Mouse (Mus musculus): ENCODE measurements around the gene Tgfb1.
A peak's percentile ranks its signal among the peaks of the same experiment; 100 is the strongest.
"Not testable (repeated sequence)": the region's sequence is repeated elsewhere in the genome, so short reads cannot be mapped to it uniquely, and the experiment has no call there.

The Tgfb1 gene

DNA sequence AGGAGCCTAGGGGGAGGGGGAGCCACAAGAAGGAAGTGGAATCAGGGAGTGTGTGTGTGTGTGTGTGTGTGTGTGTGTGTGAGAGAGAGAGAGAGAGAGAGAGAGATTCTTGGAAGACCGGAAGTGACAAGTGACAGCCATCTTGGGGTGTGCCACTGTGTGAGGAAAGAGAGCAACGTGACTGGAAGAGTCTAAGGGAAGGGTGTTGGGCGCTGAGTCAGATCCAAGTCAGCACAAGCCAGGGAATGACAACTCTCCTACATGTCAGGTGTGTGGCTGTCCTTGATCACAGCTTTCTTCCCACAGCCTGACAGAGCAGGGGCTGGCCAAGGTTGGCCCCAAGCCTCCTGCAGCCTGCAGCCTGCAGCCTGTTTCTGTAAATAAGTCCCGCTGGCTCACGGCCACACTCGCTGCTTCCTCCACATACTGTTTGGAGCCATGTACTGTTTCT is 19.0 kb downstream of the Tgfb1 start:
- DNase-seq (ENCODE audit: low read depth, low spot score), result peak; percentile 80

DNA sequence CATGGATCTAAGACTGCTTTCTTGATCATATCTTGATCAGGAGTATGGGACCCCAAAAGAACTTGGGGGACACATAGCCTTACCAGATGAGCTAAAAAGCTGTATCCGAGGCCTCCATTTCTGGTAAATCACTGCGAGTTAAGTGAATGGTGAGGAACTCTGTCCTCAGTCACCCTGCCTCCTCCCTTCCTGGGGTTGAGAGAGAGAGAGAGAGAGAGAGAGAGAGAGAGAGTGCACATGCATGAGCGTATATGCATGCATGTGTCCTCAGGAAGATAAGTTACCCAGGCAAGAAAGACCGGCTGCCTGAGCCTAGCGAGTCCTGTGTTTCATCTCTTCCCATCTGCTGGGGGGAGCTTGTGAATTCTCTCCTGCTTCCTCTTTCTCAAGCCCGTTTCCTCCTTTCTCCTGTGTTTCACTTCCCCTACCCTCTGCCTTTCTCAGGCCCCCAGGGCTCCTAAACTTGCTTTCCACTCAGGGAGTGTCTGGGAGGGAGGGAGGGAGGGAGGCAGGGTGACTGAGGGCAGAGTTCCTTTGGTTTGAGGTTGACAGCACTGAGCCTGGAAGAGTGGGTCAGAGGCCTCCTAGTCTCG is 19.9 kb downstream of the Tgfb1 start:
- peak; percentile 52 for DNase-seq (ENCODE audit: low read depth, low spot score)

DNA sequence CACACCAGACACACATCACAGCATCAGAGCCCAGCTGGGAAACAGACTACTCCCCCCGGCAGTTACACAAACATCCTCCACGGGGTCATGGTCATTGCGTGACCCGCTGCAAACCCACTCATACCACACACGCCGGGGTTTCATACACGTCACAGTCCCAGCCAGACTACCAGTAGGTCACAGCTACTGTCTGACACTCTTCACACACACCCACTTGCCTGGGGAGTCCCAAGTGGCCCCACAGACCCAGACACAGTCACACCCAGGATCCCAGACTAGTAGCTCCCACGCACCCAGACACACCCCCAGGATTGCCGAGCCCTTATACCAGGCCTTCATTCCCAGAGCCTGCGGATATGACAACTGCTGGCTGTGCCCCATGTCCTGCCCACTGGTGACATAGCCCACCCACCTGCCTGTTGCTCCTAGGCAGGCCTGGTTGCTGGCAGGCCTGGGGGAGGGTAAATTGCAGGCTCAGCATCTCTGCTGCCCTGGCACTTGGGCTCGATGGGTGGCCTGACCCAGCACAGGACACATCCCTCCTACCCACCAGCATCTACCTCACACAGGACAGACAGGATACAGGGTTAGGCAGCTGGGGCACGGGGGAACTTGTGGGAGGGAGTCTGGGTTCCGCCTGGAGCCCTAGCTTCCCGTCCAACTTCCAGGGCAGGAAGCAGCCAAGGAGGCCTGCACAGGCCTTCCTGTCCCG is 20.9 kb downstream of the Tgfb1 start:
- peak; percentile 35 for DNase-seq (ENCODE audit: low read depth, low spot score)

DNA sequence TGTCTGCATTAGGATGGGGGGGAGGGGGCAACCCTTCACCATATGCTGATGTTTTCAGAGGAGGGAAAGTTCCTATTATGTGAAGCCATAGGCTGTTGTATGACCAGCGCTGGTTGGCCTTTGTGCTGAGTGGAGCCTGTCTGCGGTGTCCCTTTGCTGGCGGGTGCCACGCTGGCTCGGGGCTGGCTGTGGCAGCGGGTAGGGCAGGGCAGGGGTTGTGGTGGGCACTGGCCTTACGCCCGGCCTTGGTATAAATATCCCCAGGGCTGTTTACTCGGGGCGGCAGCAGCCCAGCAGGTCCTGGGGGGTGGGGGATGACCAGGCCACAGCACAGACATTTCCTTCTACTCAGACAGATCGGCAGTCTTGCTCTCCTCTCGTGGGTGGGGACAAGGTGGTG is 23.2 kb downstream of the Tgfb1 start:
- no peak for DNase-seq (ENCODE audit: low read depth, low spot score)

DNA sequence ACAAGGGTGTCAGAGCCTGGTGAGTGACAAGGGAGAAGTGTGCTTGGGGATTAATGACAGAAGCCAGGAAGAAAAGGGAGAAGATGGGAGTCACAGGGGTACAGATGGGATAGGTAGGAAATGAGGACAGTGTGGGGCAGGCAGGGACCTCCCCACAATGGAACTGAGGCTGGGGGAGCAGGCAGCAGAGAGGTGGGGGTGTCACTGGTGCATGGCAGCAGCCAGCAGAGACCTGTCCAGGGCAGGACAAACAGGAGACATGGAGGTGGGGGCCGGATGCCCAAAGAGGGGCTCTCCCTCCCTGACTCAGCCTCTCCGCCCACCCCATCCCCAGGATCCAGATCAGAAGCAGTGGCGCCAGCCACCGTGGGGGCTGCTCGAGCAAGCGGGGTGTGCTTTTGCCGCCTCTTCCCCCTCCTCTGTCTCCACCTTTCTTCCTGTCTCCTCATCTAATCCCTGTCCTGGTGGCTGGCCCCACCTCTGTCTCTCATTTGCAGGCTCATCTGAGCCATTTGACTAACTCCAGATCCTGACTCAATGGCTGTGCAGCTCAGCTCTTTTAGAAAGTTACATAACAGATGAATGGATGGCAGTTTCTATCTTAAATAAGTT is 23.8 kb downstream of the Tgfb1 start:
- peak; percentile 77 for DNase-seq (ENCODE audit: low read depth, low spot score)

DNA sequence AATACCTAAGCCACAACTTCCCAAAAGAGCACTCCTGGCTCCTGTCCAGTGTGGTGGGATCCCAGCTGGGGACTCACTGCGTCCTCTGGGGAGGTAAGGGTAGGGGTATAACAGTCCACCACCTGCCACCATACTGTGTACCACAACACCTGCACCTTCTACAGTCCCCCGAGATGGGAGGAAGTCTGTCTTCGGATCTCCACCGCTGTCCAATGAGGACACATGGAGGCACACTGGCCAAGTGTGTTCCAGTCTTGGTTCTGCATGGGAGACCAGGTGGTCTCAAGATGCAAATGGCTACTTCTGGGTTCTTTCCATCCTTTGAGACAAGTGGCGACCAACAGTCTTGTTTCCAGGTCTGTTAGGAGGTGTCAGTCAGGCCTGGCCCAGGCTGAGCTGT is 24.4 kb downstream of the Tgfb1 start:
- no peak for DNase-seq (ENCODE audit: low read depth, low spot score)

DNA sequence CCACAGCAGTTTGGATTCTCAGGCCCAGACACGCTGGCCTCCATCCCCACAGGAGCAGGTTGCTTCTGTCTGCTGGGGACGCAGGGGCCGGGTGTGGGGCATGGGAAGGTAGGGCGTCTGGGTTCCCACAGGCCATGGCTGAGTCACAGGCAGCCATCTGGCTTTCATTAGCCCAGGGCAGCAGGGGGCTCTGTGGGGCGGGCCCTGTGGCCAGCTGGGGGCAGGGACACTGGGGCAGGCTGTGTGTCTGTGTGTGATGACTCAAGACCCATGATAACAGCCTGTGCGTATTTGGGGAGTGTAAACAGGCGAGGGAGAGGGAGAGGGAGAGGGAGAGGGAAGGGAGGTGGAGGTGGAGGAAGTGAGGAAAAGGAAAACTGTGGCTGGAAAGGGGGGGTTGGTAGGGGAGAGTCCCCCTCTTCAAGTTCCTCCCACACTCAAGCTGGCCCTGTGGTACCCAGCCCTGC is 25.0 kb downstream of the Tgfb1 start:
- DNase-seq (ENCODE audit: low read depth, low spot score), result peak; percentile 82

DNA sequence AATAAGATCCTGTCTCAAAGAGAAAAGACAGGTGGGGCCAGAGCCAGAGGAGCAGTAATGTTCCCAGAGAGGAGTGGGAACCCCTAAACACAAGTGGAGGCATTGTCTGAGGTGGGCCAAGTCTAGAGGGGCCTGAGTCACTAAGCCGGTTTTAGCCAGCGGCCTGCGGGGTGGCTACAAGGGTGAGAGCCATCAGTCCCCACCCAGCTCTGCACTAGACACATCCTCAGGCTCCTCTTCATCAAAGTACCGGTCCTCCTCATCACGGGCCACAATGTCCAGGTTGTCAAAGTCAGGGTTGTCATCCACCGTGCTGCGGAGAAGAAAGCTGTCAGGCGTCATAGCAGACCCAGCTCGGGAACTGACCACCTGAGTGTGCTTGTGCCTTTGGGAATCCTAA is 26.0 kb downstream of the Tgfb1 start:
- no peak for DNase-seq (ENCODE audit: low read depth, low spot score)

DNA sequence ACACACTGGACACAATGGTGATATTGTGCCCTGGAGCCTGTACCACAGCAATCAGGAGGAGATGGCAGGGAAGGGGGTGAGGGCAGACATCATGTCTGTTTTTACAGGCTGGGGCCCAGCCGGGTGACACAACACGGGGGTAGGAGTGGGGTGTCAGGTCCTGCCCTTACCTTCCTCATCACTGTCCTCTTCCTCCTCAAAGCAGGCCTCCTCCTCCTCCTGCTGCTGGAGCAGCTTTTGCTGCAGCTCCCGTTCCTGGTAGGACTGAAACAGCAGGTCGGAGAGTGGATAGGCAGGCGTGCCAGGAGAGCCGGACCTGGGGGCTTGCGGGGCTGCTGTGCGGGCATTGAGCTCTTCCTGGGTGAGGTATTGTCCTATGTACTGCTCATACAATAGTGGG is 27.8 kb downstream of the Tgfb1 start:
- no peak for DNase-seq (ENCODE audit: low read depth, low spot score)

DNA sequence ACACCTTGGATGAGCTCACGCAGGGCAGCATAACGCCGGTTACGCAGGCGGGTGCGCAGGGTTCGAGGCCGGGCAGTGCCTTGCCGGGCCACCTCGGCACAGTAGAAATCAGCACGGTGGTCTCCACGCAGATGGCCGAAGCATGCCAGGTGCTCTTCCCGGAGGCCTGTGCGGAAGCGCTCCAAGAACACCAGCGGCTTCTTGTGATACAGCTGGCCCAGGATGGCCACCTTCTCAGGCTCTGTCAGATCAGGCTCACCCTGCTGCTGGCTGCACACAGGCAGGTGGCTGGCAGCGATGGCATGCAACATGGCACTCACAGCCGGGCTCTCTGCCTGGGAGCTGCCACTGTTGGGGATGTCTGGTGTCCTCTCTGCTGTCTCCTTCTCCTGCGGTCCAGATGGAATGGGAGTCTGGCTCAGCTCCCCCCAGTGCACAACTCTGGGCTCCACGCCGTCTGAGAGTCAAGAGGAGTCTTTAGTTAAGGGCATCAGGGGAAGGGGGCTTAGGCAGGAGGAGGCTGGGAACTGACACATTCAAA is 29.0 kb downstream of the Tgfb1 start:
- no peak for DNase-seq (ENCODE audit: low read depth, low spot score)

DNA sequence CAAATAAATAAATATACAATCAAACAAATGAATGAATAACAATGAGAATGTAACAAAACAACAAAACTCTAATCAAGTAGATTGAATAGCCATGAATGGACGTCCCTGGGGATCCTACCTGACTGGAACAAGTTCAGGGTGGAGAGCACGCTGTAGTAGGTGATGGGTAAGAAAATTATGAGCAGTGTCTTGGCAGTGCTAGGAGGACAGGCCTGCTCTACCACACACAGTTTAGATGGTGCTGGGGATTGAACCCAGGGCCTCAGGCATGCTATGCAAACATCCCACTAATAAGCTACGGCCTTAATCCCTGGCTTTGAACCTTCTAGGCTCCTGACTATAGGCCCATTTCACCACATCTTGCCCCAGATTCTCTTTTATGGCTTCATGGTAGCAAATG is 30.7 kb downstream of the Tgfb1 start:
- no peak for DNase-seq (ENCODE audit: low read depth, low spot score)

DNA sequence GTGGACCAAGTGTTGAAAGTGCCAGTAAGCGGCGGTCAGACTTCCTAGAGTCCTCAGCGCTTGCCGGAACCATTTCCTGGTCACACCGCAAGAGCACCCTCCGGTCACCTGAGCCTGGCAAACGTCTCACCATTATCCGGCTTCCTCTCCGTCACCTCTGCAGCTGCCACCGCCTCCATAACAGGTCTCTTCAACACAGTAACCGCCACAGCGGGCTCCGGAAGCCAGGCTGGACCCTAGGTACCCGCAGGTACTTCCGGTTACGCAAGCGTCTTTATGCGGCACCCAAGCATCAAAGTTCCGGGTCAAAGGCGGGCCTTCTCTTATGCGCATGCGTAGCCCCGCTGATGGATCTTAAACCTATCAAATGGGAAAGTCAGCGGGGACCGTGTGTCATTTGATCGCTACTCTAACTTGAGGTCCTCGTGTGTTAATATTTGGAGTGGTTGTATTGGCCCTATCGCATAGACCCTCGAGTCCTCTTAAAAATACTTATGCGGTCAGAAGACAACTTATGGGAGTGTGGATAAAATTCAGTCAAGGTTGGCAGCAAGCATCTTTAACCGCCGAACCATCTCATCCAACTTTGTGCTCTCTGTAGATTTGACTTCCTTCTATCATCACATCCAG is 32.1 kb downstream of the Tgfb1 start, which contains the start of gene Ccdc97:
Gene Ccdc97, minus strand, starts transcription at position 301 of the 630 bp plus-strand sequence.
- DNase-seq (ENCODE audit: low read depth, low spot score), result peak; percentile 98

DNA sequence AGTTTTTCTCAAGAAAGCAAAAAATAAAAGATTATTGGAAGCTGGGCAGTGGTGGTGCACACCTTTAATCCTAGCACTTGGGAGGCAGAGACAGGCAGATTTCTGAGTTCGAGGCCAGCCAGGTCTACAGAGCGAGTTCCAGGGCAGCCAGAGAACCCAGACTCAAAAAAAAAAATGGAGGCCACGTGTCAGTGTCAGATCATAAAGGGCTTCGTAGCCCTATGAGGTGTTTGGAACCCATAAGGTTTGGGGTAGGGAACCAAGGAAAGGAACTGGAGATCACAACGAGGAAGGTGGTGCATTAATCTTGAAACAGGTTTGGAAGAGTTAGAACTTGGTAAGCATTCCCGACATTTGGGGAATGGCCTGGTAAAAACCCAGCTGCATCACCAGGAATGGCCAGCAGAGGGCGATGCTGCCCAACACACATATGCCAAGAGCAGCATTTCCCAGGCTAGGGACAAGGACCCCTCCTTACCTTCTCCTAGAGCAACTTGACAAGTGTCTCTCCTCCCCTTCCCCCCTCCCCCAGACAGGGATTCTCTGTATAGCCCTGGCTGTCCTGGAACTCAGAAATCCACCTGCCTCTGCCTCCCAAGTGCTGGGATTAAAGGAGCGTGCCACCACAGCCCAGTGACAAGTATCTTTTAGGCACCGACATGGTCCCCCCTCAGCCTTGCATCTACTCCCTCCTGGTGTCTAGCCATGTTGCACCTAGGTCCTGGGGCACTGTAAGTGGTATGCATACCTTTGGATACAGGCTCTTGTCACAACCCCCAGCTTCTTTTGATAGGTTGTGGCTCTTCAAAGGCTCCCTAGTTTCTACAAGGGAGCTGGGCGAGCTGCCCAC is 33.2 kb downstream of the Tgfb1 start:
- DNase-seq (ENCODE audit: low read depth, low spot score), result peak; percentile 84

DNA sequence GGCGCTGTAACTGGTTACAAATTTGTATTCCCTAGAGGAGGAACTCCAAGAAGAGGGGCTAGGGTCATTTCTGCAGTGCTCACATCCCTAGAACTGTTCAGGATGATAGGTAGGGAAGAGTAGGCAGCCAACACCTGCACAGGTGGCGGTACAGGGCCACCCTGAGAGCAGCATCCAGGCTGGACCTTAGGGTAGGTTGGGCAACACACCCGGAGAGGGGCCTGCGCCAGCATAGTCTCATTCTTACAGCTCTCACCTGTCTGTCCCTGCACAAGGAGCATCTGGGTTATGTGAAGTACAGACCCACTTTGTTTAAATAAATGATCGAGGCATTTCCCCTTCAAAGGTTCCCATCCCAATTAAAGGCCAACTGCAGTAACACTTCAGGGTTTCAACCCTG is 34.0 kb downstream of the Tgfb1 start:
- no peak for DNase-seq (ENCODE audit: low read depth, low spot score)

DNA sequence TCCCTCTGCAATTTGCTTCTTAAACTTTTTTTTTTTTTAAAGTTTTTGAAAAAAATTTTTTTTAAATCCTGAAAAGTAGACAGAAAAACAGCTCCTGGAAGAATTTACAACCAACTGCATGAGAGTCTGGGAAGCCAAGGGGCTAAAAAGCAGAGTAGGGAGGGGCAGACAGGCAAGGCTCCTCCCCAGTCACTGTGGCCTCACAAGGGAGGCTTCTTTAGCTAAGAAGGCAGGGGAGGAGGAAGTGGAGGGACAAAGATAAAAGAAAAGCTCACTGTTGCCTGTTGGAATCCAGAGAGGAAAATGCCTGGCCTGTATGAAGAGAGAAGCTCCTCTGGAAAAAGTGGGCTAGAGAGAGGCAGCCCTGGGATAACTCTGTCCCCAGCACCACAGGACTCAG is 35.0 kb downstream of the Tgfb1 start:
- not testable (repeated sequence) for DNase-seq (ENCODE audit: low read depth, low spot score)

DNA sequence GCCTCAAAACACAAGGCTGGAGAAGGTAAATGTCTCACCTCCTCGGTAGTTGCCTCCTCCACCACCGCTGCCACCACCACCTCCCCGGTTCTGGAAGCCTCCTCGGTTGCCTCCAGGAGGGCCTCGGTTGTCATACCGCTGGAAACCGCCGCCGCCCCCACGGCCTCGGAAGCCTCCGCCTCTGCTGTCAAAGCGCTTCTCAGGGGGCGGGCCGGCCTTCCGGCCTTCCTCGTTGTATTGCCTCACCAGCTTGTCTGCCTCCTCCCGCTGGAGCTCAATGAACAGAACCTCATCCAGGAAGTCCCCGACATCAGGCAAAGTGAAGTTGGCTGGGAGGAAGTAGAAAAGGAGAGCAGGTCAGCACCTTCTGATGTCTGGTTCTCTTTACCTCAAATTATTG is 39.1 kb downstream of the Tgfb1 start:
- DNase-seq (ENCODE audit: low read depth, low spot score), result peak; percentile 31

DNA sequence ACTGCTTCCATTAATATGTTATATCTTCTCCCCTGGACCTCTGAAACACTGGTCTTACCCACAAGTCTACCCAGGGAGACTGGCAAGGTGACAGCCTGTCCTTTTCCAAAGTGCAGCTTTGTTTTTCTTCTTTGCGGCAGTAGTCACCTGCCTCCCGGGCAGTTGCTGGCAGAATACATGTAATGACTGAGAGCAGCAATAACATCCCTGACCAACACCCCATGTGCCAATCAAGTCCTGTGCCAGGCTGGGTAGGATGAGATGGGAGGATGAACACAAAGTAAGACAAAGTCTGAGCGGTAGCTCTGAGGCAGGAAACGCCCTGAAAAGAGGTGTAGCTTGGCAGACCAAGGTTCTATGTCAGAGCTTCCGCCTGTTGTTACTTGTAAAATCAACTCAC is 41.0 kb downstream of the Tgfb1 start:
- no peak for DNase-seq (ENCODE audit: low read depth, low spot score)

DNA sequence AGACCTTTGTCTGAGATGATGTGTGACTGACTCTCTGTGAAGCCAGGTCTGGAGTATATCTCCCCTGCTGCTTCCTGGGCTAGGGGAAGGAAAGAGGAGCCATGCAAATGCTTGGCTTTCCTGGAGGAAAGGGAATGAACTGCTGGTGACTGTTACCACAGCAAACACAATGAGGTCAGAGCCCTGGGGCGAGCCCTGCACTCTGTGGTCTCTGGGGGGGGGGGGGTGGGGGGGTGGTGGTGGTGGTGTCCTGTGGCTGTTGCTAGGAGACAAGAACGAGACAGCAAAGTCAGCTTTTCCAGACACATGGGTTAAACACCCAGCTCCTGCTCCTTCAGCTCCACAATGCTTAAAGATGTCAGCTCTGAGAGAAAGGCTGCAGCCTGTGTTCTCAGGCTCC is 42.6 kb downstream of the Tgfb1 start:
- no peak for DNase-seq (ENCODE audit: low read depth, low spot score)

DNA sequence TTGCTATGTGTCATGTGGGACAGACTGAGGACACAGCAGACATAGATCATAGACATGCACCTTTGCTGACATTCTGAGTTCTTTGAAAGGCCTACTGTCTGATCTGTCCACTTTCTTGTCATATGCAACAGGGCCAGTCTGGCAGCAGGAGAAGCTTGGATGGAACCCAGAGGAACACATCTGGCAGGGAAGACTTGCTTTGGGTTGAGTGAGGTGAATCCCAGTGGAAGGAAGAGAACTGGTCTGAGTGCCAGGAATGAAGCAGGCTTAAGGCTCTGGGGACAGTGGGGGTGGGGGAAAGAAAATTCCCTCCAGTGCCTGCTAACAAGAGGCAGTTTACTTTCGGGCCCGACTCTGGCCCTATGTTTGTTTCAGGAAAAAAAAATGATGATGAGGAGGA is 43.1 kb downstream of the Tgfb1 start:
- DNase-seq (ENCODE audit: low read depth, low spot score), result no peak

DNA sequence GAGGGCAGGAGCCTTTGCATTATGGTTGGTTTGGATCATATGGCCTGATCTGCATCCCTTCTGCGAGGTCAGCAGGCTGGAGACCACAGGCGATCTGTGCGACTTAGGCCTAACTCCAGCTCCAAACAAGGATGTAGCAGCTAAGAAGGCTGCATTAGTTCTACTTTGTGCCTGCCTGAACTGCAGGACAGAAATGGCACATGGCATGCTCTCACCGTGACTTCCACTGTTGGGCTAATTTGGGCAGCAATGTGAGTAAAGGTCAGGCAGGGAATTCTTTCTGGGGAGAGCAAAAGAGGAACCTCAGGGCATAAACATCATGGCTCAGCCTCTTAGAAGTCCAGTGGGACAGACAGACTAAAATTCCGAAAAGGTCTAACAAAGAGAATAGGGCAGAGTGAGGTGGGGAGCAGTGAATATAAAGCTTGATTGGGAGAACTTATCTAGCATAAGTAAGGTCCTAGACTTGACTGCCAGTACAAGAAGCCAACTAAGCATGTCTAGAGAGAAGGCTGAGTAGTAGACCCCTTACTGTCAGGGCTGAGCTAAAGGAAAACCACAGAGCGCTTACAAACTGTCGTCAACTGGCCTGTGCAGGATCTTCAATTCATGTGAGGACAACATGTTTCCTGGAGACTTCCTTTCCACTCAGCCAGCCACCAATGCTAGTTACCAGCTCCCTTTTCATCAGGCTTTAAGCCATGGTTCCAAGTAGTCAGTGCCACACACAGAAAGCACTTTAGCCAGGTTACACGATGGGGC is 44.7 kb downstream of the Tgfb1 start:
- DNase-seq (ENCODE audit: low read depth, low spot score), result no peak

DNA sequence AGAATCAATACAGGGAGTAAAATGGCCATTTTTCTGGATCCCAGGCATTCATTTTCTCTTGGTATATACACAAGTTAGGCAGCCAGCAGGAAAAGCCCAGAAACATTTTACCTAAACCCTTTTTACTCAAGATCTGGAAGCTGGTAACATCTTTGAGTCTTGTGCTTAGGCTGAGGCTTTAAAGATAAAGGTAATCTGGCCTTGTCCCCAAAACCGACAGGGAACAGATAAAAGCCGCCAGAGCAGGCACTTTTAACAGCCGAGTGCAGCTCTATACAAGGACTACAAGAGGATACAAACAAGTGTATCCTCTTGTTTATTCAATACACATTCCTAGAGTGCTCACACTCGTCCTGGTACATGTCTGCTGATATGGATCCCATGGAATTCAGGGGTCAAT is 48.2 kb downstream of the Tgfb1 start:
- no peak for DNase-seq (ENCODE audit: low read depth, low spot score)

Data from brain, adult 2 months (tissue).